Mouse (Mus musculus) effector memory CD4-positive, alpha-beta T cell, adult 5 months (primary cell): ENCODE results near the gene Ddn. TPM values are rescaled to one million over a fixed set of nuclear protein-coding genes. Genes with fewer than 3 reads are reported as not detected.

ENCODE experiments used
- polyA plus RNA-seq: library from polyadenylated mRNA; unstranded; fragments of 100-300 nt; shearing (Covaris generic); gene quantifications from one replicate; pipeline ENCODE4 v1.2.1, GENCODE M21; 2017

Ddn gene
- polyA plus RNA-seq = not detected

DNA sequence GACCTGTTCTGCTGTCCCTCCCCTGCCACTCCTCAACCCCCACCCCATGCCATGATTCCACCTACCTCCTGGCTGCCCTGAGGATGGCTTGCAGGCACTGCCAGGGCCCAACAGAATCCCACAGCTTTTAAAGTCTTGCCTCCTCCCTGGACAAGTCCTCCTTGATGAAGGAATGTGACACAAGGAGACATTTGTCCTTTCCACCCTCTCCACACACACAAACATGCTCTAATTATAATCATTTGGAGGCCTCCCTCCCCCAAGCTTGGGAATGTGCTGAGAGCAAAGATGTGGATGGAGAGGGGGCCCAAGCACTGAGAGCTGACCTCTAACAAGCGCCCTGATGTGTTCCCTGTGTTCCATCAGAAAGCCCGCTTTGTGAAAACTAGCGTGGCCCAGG, at the start of gene Ddn:
TSS of gene Ddn (minus strand) at position 101 of the 400 bp plus-strand sequence.

DNA sequence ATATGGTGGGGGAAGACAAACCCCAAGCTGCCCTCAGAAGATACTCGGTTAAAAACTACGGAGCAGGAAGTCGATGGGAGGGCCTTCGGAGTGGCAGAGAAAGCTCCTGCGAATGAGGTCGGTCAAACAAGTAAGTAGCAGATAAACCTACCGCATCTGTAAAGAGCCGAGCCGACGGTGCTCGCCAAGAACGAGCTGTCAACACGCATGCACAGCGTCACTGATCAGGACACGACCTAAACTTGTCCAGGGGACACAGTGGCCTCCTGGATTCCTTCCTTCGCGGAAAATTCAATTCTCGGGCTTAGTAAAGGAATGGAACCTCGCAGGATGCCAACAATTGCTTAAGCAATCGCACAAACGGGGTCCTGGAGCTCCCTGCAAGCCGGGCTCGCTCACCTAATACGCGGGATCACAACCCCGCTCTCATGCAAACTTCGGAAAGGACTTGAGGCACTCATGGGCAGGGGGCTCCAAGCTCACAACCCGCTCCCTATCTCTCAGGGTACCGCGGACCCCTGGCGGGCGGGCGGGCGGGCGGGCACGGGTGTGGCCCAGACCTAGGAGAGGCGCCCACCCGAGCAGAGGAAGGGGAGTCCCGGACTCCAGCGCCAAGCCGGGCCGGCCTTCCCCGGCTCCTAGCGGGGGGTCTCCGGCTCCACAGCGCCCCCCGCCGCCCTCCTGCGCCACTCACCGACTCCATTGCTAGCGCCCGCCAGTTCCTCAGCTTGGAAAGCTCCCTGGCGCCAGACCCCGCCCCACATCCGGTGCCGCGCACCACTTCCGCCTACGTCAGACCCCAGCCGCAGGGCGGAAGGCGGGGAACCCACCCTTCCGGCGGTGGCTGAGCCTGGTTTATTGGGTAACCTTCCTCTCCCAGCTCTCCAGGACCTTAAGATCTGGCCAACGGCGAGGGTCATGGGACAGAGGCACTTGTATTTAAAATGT, 21.7 kb upstream of the Ddn start, which contains the start of gene Prkag1:
TSS of gene Prkag1 (minus strand) at position 786 of the 948 bp plus-strand sequence.

DNA sequence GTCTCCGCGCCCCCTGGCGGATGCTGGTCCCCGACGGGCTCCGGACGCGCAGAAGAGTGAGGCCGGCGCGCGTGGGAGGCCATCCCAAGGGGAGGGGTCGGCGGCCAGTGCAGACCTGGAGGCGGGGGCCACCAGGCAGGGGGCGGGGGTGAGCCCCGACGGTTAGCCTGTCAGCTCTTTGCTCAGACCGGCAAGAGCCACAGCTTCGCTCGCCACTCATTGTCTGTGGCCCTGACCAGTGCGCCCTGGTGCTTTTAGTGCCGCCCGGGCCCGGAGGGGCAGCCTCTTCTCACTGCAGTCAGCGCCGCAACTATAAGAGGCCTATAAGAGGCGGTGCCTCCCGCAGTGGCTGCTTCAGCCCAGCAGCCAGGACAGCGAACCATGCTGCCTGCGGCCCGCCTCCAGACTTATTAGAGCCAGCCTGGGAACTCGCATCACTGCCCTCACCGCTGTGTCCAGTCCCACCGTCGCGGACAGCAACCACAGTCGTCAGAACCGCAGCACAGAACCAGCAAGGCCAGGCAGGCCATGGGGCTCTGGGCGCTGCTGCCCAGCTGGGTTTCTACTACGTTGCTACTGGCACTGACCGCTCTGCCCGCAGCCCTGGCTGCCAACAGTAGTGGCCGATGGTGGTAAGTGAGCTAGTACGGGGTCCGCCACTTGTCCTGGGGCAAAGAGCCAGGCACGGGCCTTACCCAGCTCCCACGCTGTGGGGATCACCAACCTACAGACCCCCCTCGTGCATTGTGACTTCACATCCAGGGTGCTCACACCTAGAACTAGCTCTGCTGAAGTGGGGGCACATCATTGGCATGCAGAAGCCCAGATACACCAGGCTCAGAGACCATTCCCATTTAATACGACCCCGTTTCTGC, 19.4 kb downstream of the Ddn start, which contains the start of gene Wnt1:
TSS of gene Wnt1 (plus strand) at position 197 of the 875 bp plus-strand sequence.

GRCm38 (mm10) chr15:98777762-98778161, 31.5 kb downstream of the Ddn start, which contains the start of gene Wnt10b:
Gene Wnt10b, minus strand, starts transcription at chr15:98778150.

GRCm38 (mm10) chr15:98762670-98763529, 46.4 kb downstream of the Ddn start, which contains the start of gene Arf3:
Gene Arf3, minus strand, starts transcription at chr15:98763214.

Other genes with a start within 250 kb of the Ddn start
- 170 TPM for gene Ccnt1, start 238.6 kb downstream of the Ddn start, polyA plus RNA-seq
- not detected for gene 4930415O20Rik, start 238.5 kb downstream of the Ddn start, polyA plus RNA-seq
- 0.57 TPM for gene Adcy6, start 199.4 kb downstream of the Ddn start, polyA plus RNA-seq
- gene Cacnb3, start 178.7 kb downstream of the Ddn start, polyA plus RNA-seq = 0.15 TPM
- 27.5 TPM for gene Ddx23, start 146.6 kb downstream of the Ddn start, polyA plus RNA-seq
- 2.8 TPM for gene Rnd1, start 132.0 kb downstream of the Ddn start, polyA plus RNA-seq
- gene Ccdc65, start 101.3 kb downstream of the Ddn start, polyA plus RNA-seq = 0.70 TPM
- gene Fkbp11, start 81.3 kb downstream of the Ddn start, polyA plus RNA-seq = not detected
- gene Arf3, start 46.3 kb downstream of the Ddn start, polyA plus RNA-seq = 93.8 TPM
- 0.31 TPM for gene Wnt10b, start 31.3 kb downstream of the Ddn start, polyA plus RNA-seq
- gene Wnt1, start 19.6 kb downstream of the Ddn start, polyA plus RNA-seq = not detected
- gene Prkag1, start 22.0 kb upstream of the Ddn start, polyA plus RNA-seq = 84.8 TPM
- 27.4 TPM for gene Kmt2d, start 61.7 kb upstream of the Ddn start, polyA plus RNA-seq
- 19.0 TPM for gene Rhebl1, start 85.0 kb upstream of the Ddn start, polyA plus RNA-seq
- gene Dhh, start 89.0 kb upstream of the Ddn start, polyA plus RNA-seq = 0.09 TPM
- 105 TPM for gene Lmbr1l, start 108.7 kb upstream of the Ddn start, polyA plus RNA-seq
- 286 TPM for gene Tuba1b, start 125.1 kb upstream of the Ddn start, polyA plus RNA-seq
- gene Gm49450, start 144.1 kb upstream of the Ddn start, polyA plus RNA-seq = not detected
- gene Tuba1a, start 144.2 kb upstream of the Ddn start, polyA plus RNA-seq = 187 TPM
- 33.2 TPM for gene Tuba1c, start 220.4 kb upstream of the Ddn start, polyA plus RNA-seq
- gene Prph, start 245.7 kb upstream of the Ddn start, polyA plus RNA-seq = not detected